Mouse (Mus musculus) midbrain, postnatal 0 days (tissue): ENCODE measurements around the gene Gm49325. TPM values are rescaled to one million over a fixed set of nuclear protein-coding genes. Genes with fewer than 3 reads are reported as not detected.
A peak's percentile ranks its signal among the peaks of the same experiment; 100 is the strongest.

ENCODE experiments used
- ATAC-seq: fragments of 200-750 bp; cut with Nextera tagmentation; 2 replicates; pipeline ENCODE4 v1.8.0; 2017; ENCODE audit warnings: moderate number of reproducible peaks, mild to moderate bottlenecking, moderate TSS enrichment, moderate library complexity; ENCODE audit not compliant: low FRiP score
- DNase-seq: peaks from one replicate; pipeline ENCODE4 v3.0.0-alpha.2; 2015; ENCODE audit warnings: low spot score
- H3K27ac ChIP-seq: fragments of 300-500 bp; sonication (generic); 2 replicates; pipeline ENCODE4 v1.5.1; 2014; ENCODE audit warnings: low read depth, mild to moderate bottlenecking, low read length, mixed read lengths
- H3K27me3 ChIP-seq: fragments of 300-500 bp; sonication (generic); 2 replicates; pipeline ENCODE4 v1.6.1; 2014; ENCODE audit warnings: low read length, control low read depth, mixed read lengths; ENCODE audit not compliant: insufficient read depth
- H3K36me3 ChIP-seq: fragments of 300-500 bp; sonication (generic); 2 replicates; pipeline ENCODE4 v1.6.1; 2014; ENCODE audit warnings: low read length, control low read depth, mixed read lengths; ENCODE audit not compliant: insufficient read depth
- H3K4me1 ChIP-seq: fragments of 300-500 bp; sonication (generic); 2 replicates; pipeline ENCODE4 v1.6.1; 2014; ENCODE audit warnings: mild to moderate bottlenecking, control low read depth, antibody characterized with exemption, low read length, mixed read lengths; ENCODE audit not compliant: insufficient read depth
- H3K4me2 ChIP-seq: fragments of 300-500 bp; sonication (generic); 2 replicates; pipeline ENCODE4 v1.6.1; 2014; ENCODE audit warnings: low read depth, mild to moderate bottlenecking, low read length, mixed read lengths; ENCODE audit not compliant: poor library complexity, severe bottlenecking
- H3K4me3 ChIP-seq: fragments of 300-500 bp; sonication (generic); 2 replicates; pipeline ENCODE4 v1.5.1; 2014; ENCODE audit warnings: low read depth, mild to moderate bottlenecking, low read length, moderate library complexity
- H3K9ac ChIP-seq: fragments of 300-500 bp; sonication (generic); replicated peaks from 2 replicates; pipeline ENCODE4 v1.6.1; 2014; ENCODE audit warnings: mild to moderate bottlenecking, low read length, moderate library complexity, mixed read lengths; ENCODE audit not compliant: poor library complexity, severe bottlenecking
- H3K9me3 ChIP-seq: fragments of 300-500 bp; sonication (generic); 2 replicates; pipeline ENCODE4 v1.6.1; 2016; ENCODE audit warnings: low read length, control low read depth
- CTCF ChIP-seq: IDR thresholded peaks from 2 replicates; pipeline ENCODE4 v1.5.1; 2016; ENCODE audit warnings: antibody characterized with exemption, mild to moderate bottlenecking
- WGBS: fragments of 180-500 bp; shearing (Covaris S2); extraction: QIAGEN DNeasy Blood & Tissue Kit; methylation state at CpG from one replicate; pipeline ENCODE4 v1.1.7; 2014; 5-methylcytosine and 5-hydroxymethylcytosine counted together
- polyA plus RNA-seq: library from polyadenylated mRNA; unstranded; fragments of >200 nt; fragmentation: Nextera tagmentation; extraction: Ambion mirVana; gene quantifications from 2 replicates; pipeline ENCODE4 v1.2.1, GENCODE M21; 2015
- total RNA-seq: library from RNA; depleted of rRNA; stranded (reverse); fragments of >200 nt; gene quantifications from 2 replicates; pipeline ENCODE4 v1.2.3, GENCODE M21; 2014

Gm49325 gene
- total and polyA plus RNA-seq, 2 experiments from 2014 or later = 10.5 TPM; not detected in 1

DNA sequence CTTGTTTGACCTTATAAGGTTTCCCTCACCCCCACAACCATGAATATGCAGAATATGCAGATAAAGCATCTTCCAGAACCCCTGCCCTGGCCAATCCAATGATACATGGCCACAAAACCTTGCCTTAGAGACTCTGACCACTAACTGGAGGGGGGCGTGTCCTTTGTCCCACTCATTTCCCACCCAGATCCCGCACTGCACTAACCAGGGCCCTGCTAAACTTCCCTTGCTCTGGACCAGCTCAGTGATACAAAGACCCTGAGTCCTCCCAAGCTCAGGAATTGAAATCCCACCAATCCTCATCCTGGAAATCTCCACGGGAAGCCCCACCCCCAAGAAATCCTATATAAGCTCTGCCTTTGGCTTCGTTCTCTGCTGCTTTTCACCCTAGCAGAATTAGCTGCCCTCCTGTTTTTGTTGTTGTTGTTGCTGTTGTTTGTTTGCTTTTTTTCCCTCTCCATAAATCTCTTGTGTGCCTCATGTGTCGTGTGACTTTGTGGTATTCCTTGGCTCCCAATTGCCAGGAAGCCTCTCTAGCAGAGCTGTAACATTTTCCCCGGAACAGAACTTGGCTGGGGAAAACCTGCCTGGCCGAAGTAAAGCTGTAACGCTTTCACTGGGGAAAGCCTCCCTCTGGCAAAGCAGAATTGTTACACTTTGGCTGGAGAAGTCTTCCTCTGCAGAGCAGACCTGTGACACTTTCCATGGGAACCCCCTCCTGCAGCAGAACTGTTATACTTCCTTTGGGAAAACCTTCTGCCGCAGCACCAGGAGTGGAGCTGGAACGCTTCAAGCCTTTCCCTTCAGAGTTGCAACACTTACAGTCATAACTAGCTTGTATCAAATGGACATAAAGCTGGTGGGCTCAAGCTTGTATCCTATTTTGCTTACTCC, 25.7 kb upstream of the Gm49325 start:
- no peak for DNase-seq
- peaks cover 6% of the 10 kb centered on the region; the same call in 1 of the 2 replicates for H3K4me1 ChIP-seq
- H3K4me3 ChIP-seq = no peak overlapping the region
- WGBS = 66% methylated on average over 10 of the region's 10 CpGs
- H3K9me3 ChIP-seq = no peaks in the 10 kb centered on the region
- TF ChIP-seq CTCF = no peak
- no peak for ATAC-seq
- no peaks in the 10 kb centered on the region for H3K27me3 ChIP-seq
- H3K36me3 ChIP-seq = no peaks in the 10 kb centered on the region
- H3K27ac ChIP-seq = no peak overlapping the region
- H3K4me2 ChIP-seq = no peak overlapping the region
- no peak overlapping the region for H3K9ac ChIP-seq

DNA sequence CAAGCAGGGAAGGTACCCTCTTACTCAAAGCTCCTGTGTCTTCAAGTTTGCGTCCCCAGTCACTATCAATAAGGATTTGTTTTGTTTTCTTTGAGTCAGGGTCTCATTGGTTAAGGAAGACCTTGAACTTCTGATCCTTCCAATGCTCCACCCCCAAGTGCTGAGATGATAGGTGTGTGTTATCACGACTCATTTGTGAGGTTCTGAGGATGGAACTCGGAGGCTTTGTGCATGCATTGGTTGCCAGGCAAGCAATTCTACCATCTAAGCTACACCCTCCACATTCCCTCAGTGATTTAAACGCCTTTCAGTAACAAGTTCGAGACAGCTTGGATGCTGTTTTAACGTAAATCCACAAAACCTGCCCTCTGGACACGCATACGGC, 25.0 kb upstream of the Gm49325 start:
- ATAC-seq (0 out of 2 replicates have a peak, but pooled peaks have one; percentile 2), DNase-seq (no peak)
- Histone ChIP-seq H3K4me2 (peak overlapping the region; percentile 88), H3K36me3 (no peaks in the 10 kb centered on the region), H3K27me3 (no peaks in the 10 kb centered on the region), H3K27ac (peak overlapping the region; percentile 69), H3K4me1 (peaks cover 6% of the 10 kb centered on the region; the same call in 1 of the 2 replicates), H3K9ac (peak overlapping the region; percentile 67), H3K4me3 (peak overlapping the region; percentile 97), H3K9me3 (no peaks in the 10 kb centered on the region)
- TF ChIP-seq CTCF = no peak
- WGBS = 6% methylated on average over 8 of the region's 8 CpGs

- DNase-seq = peak; percentile 99
- Histone ChIP-seq H3K27me3 (no peaks in the 10 kb centered on the region), H3K9ac (peak within 1 kb of the TSS; percentile 67), H3K4me3 (peak within 1 kb of the TSS; percentile 97), H3K27ac (peak within 1 kb of the TSS; percentile 69), H3K4me2 (peak within 1 kb of the TSS; percentile 88), H3K9me3 (no peaks in the 10 kb centered on the region), H3K4me1 (peaks cover 6% of the 10 kb centered on the region; the same call in 1 of the 2 replicates), H3K36me3 (no peaks in the 10 kb centered on the region; the same call in 1 of the 2 replicates)
- peak; percentile 98 for ATAC-seq
- under 1% methylated on average over 64 of the region's 64 CpGs for WGBS
- no peak for TF ChIP-seq CTCF
Measured at GRCm38 (mm10) chr10:77581408-77582284, 24.4 kb upstream of the Gm49325 start, which contains the start of gene Pttg1ip. Pttg1ip (plus strand) TSS chr10:77581720.

DNA sequence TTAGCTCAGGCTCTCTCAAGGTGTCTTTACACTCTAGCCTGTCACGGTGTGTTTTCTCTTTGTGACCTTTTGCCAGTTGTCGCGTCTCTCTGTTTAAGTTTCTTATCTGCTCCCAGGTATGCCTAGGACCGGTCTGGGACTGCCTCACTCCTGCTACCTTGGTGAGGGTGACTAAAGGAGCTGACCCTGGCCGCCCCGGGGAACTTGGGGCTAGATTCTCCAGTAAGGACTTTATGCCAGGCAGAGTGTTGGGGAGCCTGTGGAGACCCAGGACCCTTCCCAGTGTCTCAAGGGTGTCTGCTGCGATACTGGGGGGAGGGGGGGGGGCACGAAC, 23.7 kb upstream of the Gm49325 start:
- Histone ChIP-seq H3K27ac (no peak overlapping the region), H3K9ac (peak overlapping the region; percentile 67), H3K27me3 (no peaks in the 10 kb centered on the region), H3K4me1 (peaks cover 6% of the 10 kb centered on the region; the same call in 1 of the 2 replicates), H3K4me3 (peak overlapping the region; percentile 97), H3K4me2 (peak overlapping the region; percentile 88), H3K9me3 (no peaks in the 10 kb centered on the region), H3K36me3 (peaks cover 3% of the 10 kb centered on the region)
- WGBS = 11% methylated on average over 8 of the region's 8 CpGs
- TF ChIP-seq CTCF = no peak
- no peak for DNase-seq
- ATAC-seq = no peak

DNA sequence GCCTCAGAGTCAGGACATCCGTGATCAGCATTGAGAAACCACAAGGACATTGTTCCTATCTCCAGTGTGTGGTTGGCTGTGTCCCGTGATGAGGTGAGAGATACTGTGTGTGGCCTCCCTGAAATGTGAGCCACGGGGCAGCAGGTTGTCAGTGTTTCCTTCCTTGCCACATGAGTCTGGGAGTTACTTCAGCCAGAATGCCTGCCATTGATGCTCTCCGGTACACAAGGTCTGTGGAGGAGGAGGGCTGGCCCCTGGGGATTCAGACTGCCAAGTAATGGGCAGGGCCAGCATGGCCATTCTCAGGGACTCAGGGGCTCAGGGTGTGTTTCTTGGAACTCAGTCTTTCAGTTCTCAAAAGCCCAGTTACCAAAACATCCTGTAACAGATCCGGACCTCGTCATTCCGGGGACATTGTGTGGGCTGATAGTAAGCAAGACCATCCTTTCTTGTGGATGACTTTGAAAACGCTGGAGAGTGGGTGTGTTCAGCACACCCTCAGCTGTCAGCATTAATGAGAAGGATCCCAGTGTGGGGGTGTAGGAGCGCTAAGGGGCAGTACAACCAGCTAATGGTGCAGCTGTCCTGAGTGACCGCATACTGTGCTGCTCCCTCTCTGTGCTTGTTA, 22.1 kb upstream of the Gm49325 start:
- WGBS = 75% methylated on average over 10 of the region's 10 CpGs
- H3K27ac ChIP-seq = no peak overlapping the region
- DNase-seq = peak; percentile 9

More for the DNA sequence above, 22.1 kb upstream of the Gm49325 start:
- Histone ChIP-seq H3K36me3 (peaks cover 6% of the 10 kb centered on the region), H3K4me2 (no peak overlapping the region), H3K27me3 (no peaks in the 10 kb centered on the region), H3K9ac (no peak overlapping the region), H3K4me3 (no peak overlapping the region), H3K9me3 (no peaks in the 10 kb centered on the region), H3K4me1 (peaks cover 6% of the 10 kb centered on the region; the same call in 1 of the 2 replicates)
- no peak for ATAC-seq
- no peak for TF ChIP-seq CTCF
